Mouse (Mus musculus) neural tube, embryonic 11.5 days (tissue): ENCODE results near the gene Cracr2b. TPM values are rescaled to one million over a fixed set of nuclear protein-coding genes. Genes with fewer than 3 reads are reported as not detected.
A peak's percentile ranks its signal among the peaks of the same experiment; 100 is the strongest.

ENCODE experiments used
- ATAC-seq: fragments of 200-750 bp; cut with Nextera tagmentation; 2 replicates; pipeline ENCODE4 v1.8.0; 2017; ENCODE audit warnings: moderate number of reproducible peaks, mild to moderate bottlenecking, moderate TSS enrichment, moderate library complexity; ENCODE audit not compliant: insufficient read depth, low FRiP score, low TSS enrichment
- DNase-seq: peaks from one replicate; pipeline ENCODE4 v3.0.0-alpha.2; 2015; ENCODE audit warnings: low spot score
- H3K27ac ChIP-seq: fragments of 300-500 bp; sonication (generic); 2 replicates; pipeline ENCODE4 v1.5.1; 2014; ENCODE audit warnings: low read depth, mild to moderate bottlenecking, low read length
- H3K27me3 ChIP-seq: fragments of 300-500 bp; sonication (generic); 2 replicates; pipeline ENCODE4 v1.6.1; 2014; ENCODE audit warnings: mild to moderate bottlenecking, low read length, mixed read lengths; ENCODE audit not compliant: control insufficient read depth, insufficient read depth
- H3K36me3 ChIP-seq: fragments of 300-500 bp; sonication (generic); 2 replicates; pipeline ENCODE4 v1.6.1; 2014; ENCODE audit warnings: mild to moderate bottlenecking, low read length, moderate library complexity, mixed read lengths; ENCODE audit not compliant: control insufficient read depth, insufficient read depth
- H3K4me1 ChIP-seq: fragments of 300-500 bp; sonication (generic); 2 replicates; pipeline ENCODE4 v1.6.1; 2014; ENCODE audit warnings: low read length, mixed read lengths; ENCODE audit not compliant: control insufficient read depth, insufficient read depth
- H3K4me2 ChIP-seq: fragments of 300-500 bp; sonication (generic); 2 replicates; pipeline ENCODE4 v1.6.1; 2014; ENCODE audit warnings: low read depth, mild to moderate bottlenecking, moderate library complexity
- H3K4me3 ChIP-seq: fragments of 300-500 bp; sonication (generic); 2 replicates; pipeline ENCODE4 v1.5.1; 2014; ENCODE audit warnings: low read depth, low read length
- H3K9ac ChIP-seq: fragments of 300-500 bp; sonication (generic); 2 replicates; pipeline ENCODE4 v1.6.1; 2014; ENCODE audit warnings: mild to moderate bottlenecking, low read length
- H3K9me3 ChIP-seq: fragments of 300-500 bp; sonication (generic); 2 replicates; pipeline ENCODE4 v1.6.1; 2016; ENCODE audit warnings: low read length; ENCODE audit not compliant: control insufficient read depth
- WGBS: fragments of 180-500 bp; shearing (Covaris S2); extraction: QIAGEN DNeasy Blood & Tissue Kit; methylation state at CpG from one replicate; pipeline ENCODE4 v1.1.7; 2014; 5-methylcytosine and 5-hydroxymethylcytosine counted together
- polyA plus RNA-seq: library from polyadenylated mRNA; unstranded; fragments of >200 nt; fragmentation: Nextera tagmentation; extraction: Ambion mirVana; gene quantifications from 2 replicates; pipeline ENCODE4 v1.2.1, GENCODE M21; 2014

The Cracr2b gene
- polyA plus RNA-seq, 1 experiment from 2014 or later = 6.4 TPM

DNA sequence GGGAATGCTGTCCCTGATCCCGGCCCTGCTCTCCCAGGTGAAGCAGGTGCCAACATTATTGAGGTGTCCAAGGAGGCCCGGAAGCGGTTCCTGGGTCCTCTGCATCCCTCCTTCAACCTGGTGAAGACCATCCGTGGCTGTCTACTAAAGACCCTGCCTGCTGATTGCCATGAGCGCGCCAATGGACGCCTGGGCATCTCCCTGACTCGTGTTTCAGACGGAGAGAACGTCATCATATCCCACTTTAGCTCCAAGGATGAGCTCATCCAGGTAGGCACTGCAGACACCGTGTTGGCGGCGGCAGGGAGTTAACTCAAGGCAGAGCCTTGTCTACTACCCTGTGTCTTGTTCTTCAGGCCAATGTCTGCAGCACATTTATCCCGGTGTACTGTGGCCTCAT lies 3.7 kb upstream of the Cracr2b start:
- H3K27ac ChIP-seq = no peak overlapping the region
- ATAC-seq (no peak), DNase-seq (no peak)
- WGBS = 92% methylated on average over 14 of the region's 14 CpGs
- H3K9me3 ChIP-seq = no peaks in the 10 kb centered on the region
- no peak overlapping the region for H3K4me2 ChIP-seq
- no peak overlapping the region for H3K4me3 ChIP-seq
- H3K27me3 ChIP-seq = peaks cover 26% of the 10 kb centered on the region
- H3K36me3 ChIP-seq = no peaks in the 10 kb centered on the region
- H3K4me1 ChIP-seq = peaks cover 11% of the 10 kb centered on the region
- H3K9ac ChIP-seq = no peak overlapping the region

GRCm38 (mm10) chr7:141457986-141458660 lies 2.8 kb upstream of the Cracr2b start:
- ATAC-seq (no peak), DNase-seq (peak; percentile 46)
- Histone ChIP-seq H3K4me1 (peaks cover 11% of the 10 kb centered on the region), H3K9ac (no peak overlapping the region), H3K4me2 (no peak overlapping the region), H3K27me3 (peaks cover 35% of the 10 kb centered on the region), H3K36me3 (no peaks in the 10 kb centered on the region), H3K9me3 (no peaks in the 10 kb centered on the region), H3K4me3 (no peak overlapping the region), H3K27ac (no peak overlapping the region)
- WGBS = 81% methylated on average over 15 of the region's 15 CpGs

GRCm38 (mm10) chr7:141458661-141459060 lies 2.2 kb upstream of the Cracr2b start:
- H3K4me2 ChIP-seq = no peak overlapping the region
- WGBS = 92% methylated on average over 11 of the region's 11 CpGs
- H3K4me3 ChIP-seq = no peak overlapping the region
- no peak for DNase-seq
- H3K27ac ChIP-seq = no peak overlapping the region
- H3K4me1 ChIP-seq = peaks cover 11% of the 10 kb centered on the region
- ATAC-seq = no peak
- H3K27me3 ChIP-seq = peaks cover 40% of the 10 kb centered on the region
- no peaks in the 10 kb centered on the region for H3K36me3 ChIP-seq
- H3K9me3 ChIP-seq = no peaks in the 10 kb centered on the region
- no peak overlapping the region for H3K9ac ChIP-seq

GRCm38 (mm10) chr7:141459301-141459711 lies 1.6 kb upstream of the Cracr2b start:
- Histone ChIP-seq H3K9me3 (no peaks in the 10 kb centered on the region), H3K4me3 (no peak overlapping the region), H3K9ac (no peak overlapping the region), H3K27me3 (peaks cover 46% of the 10 kb centered on the region), H3K4me1 (peaks cover 11% of the 10 kb centered on the region), H3K36me3 (no peaks in the 10 kb centered on the region), H3K27ac (no peak overlapping the region), H3K4me2 (no peak overlapping the region)
- no peak for ATAC-seq
- 91% methylated on average over 17 of the region's 17 CpGs for WGBS
- DNase-seq = no peak

GRCm38 (mm10) chr7:141460001-141460390 lies 898 bp upstream of the Cracr2b start:
- H3K4me2 ChIP-seq = no peak overlapping the region
- WGBS = 82% methylated on average over 5 of the region's 5 CpGs
- H3K9me3 ChIP-seq = no peaks in the 10 kb centered on the region
- H3K4me1 ChIP-seq = peaks cover 11% of the 10 kb centered on the region
- peaks cover 53% of the 10 kb centered on the region for H3K27me3 ChIP-seq
- no peak overlapping the region for H3K9ac ChIP-seq
- H3K4me3 ChIP-seq = no peak overlapping the region
- no peak overlapping the region for H3K27ac ChIP-seq
- no peaks in the 10 kb centered on the region for H3K36me3 ChIP-seq
- DNase-seq (no peak), ATAC-seq (no peak)

- ATAC-seq (no peak), DNase-seq (no peak)
- Histone ChIP-seq H3K4me1 (0 out of 2 replicates have a peak, but pooled peaks cover 5% of the 10 kb centered on the region), H3K27me3 (peaks cover 69% of the 10 kb centered on the region), H3K36me3 (no peaks in the 10 kb centered on the region), H3K9me3 (no peaks in the 10 kb centered on the region), H3K4me3 (peak overlapping the region; percentile 27), H3K9ac (peak overlapping the region; percentile 32; the same call in 1 of the 2 replicates), H3K4me2 (peak overlapping the region; percentile 46), H3K27ac (no peak overlapping the region)
- WGBS = 2% methylated on average over 59 of the region's 59 CpGs
Observed at GRCm38 (mm10) chr7:141461521-141462332, 833 bp downstream of the Cracr2b start.

DNA sequence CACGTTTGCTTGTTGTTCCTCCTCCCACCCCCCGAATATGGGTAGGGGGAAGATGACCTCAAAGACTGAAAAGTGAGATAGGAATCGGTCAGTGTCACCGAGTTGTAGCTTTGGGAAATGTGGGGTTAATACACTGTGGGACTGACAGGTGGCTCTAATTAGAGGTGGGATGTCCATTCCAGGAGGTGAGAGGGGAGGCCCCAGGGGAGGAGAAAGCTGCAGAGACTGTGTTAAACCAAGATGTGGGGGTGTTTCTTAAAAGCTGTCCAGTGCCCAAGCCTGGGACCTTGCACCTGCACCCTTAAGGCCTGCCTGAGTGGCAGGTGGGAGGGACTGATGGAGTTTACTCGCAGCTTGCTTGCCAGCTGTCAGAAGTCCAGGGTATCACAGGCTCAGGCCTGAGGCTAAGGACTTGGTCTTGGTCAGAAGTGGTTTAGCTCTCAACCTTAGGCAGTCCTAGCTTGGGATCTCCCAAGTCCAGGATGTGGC lies 1.5 kb downstream of the Cracr2b start:
- H3K4me1 ChIP-seq = 0 out of 2 replicates have a peak, but pooled peaks cover 9% of the 10 kb centered on the region
- no peak overlapping the region for H3K27ac ChIP-seq
- H3K9me3 ChIP-seq = no peaks in the 10 kb centered on the region
- no peaks in the 10 kb centered on the region for H3K36me3 ChIP-seq
- no peak overlapping the region for H3K4me3 ChIP-seq
- no peak for ATAC-seq
- no peak for DNase-seq
- H3K9ac ChIP-seq = no peak overlapping the region
- no peak overlapping the region; the same call in 1 of the 2 replicates for H3K4me2 ChIP-seq
- peaks cover 71% of the 10 kb centered on the region for H3K27me3 ChIP-seq
- WGBS = 19% methylated on average over 5 of the region's 5 CpGs

- no peaks in the 10 kb centered on the region for H3K9me3 ChIP-seq
- WGBS = 25% methylated on average over 12 of the region's 12 CpGs
- no peak overlapping the region for H3K9ac ChIP-seq
- no peak overlapping the region for H3K4me2 ChIP-seq
- DNase-seq (no peak), ATAC-seq (no peak)
- H3K36me3 ChIP-seq = no peaks in the 10 kb centered on the region
- H3K4me1 ChIP-seq = peaks cover 16% of the 10 kb centered on the region
- no peak overlapping the region for H3K27ac ChIP-seq
- H3K27me3 ChIP-seq = peaks cover 71% of the 10 kb centered on the region
- no peak overlapping the region for H3K4me3 ChIP-seq
Observed at GRCm38 (mm10) chr7:141463824-141464602, 3.1 kb downstream of the Cracr2b start.
